Mouse (Mus musculus) thymus, adult 2 months (tissue): ENCODE data around the gene 1700029I15Rik. TPM values are rescaled to one million over a fixed set of nuclear protein-coding genes. Genes with fewer than 3 reads are reported as not detected.

Source experiments
- DNase-seq: peaks from one replicate; pipeline ENCODE4 v3.0.0; 2021
- H3K27ac ChIP-seq: fragments of 200-500 bp; 2 replicates; pipeline ENCODE4 v1.5.1; 2012; ENCODE audit warnings: low read length, control low read depth; ENCODE audit not compliant: control insufficient read depth, insufficient read depth
- H3K27me3 ChIP-seq: fragments of 200-500 bp; 2 replicates; pipeline ENCODE4 v1.6.1; 2012; ENCODE audit warnings: mild to moderate bottlenecking, low read length, moderate library complexity, mixed read lengths; ENCODE audit not compliant: control insufficient read depth, insufficient read depth
- H3K36me3 ChIP-seq: fragments of 200-500 bp; 2 replicates; pipeline ENCODE4 v1.6.1; 2012; ENCODE audit warnings: mild to moderate bottlenecking, low read length, moderate library complexity; ENCODE audit not compliant: control insufficient read depth, insufficient read depth
- H3K4me1 ChIP-seq: fragments of 200-500 bp; replicated peaks from 2 replicates; pipeline ENCODE4 v1.6.1; 2012; ENCODE audit warnings: low read length; ENCODE audit not compliant: control insufficient read depth, insufficient read depth
- H3K4me3 ChIP-seq: fragments of 200-500 bp; 2 replicates; pipeline ENCODE4 v1.5.1; 2012; ENCODE audit warnings: mild to moderate bottlenecking, low read length, control low read depth, moderate library complexity; ENCODE audit not compliant: control insufficient read depth, insufficient read depth
- CTCF ChIP-seq: fragments of 200-500 bp; IDR thresholded peaks from 2 replicates; pipeline ENCODE4 v1.5.1; 2012; ENCODE audit warnings: mild to moderate bottlenecking, control low read depth, low read length, moderate library complexity, borderline replicate concordance; ENCODE audit not compliant: control insufficient read depth, poor library complexity, insufficient read depth; ENCODE audit errors: extremely low read depth
- POLR2A ChIP-seq: fragments of 200-500 bp; IDR thresholded peaks from 2 replicates; pipeline ENCODE4 v1.6.1; 2012; ENCODE audit warnings: mild to moderate bottlenecking, low read length, control low read depth, moderate library complexity; ENCODE audit not compliant: control insufficient read depth, poor library complexity, insufficient read depth; ENCODE audit errors: extremely low read depth
- WGBS: fragments of 180-500 bp; shearing (Covaris S2); methylation state at CpG from one replicate; pipeline ENCODE4 v1.1.7; 2018; 5-methylcytosine and 5-hydroxymethylcytosine counted together
- polyA plus RNA-seq: library from polyadenylated mRNA; depleted of rRNA; stranded (reverse); fragments of >200 nt; gene quantifications from 2 replicates; pipeline ENCODE4 v1.2.3, GENCODE M21; 2012; rRNA removed

Gene 1700029I15Rik
- 6.4 and 9.0 TPM in 2 replicates for polyA plus RNA-seq

DNA sequence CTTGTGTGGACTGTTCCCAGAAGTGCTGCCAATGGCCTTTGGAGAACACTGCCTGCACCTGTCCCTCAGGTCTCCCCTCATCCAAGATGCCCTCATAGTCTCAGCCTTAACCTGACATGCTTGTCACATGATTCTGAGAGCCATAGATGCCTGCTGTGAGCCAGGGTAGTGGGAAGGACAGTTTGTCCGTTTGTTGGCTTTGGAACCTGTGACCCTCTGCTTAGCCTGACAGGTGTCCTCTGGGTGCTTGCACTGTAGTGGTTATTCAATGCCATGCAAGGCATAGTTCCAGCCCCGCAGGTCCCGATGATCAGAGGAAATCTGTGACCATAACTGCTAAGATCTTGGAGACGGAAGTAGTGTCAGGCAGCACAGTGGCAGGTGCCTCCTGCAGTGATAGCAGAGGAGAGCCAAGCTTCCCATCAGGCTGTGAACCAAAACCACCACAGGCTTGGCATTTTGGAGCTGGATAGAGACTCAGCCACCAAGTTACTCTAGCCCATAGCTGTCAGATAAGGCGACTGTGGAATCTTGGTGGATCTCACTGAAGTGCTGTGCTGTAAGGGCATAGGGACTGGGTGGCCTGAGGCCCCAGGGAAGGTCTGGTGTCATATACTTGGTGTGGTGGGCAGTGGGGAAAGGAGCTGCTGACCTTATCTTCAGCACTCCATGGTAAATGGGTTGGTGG lies at the start of gene 1700029I15Rik:
TSS of gene 1700029I15Rik (plus strand) at position 638 of the 688 bp plus-strand sequence.
- DNase-seq: no peak
- peaks cover 20% of the 10 kb centered on the region for H3K4me1 ChIP-seq
- H3K27ac ChIP-seq: no peak within 1 kb of the TSS
- no peak for TF ChIP-seq CTCF
- TF ChIP-seq POLR2A: no peak
- H3K4me3 ChIP-seq: no peak within 1 kb of the TSS
- no peaks in the 10 kb centered on the region for H3K27me3 ChIP-seq
- peaks cover 31% of the 10 kb centered on the region for H3K36me3 ChIP-seq
- WGBS: 97% methylated on average over 5 of the region's 5 CpGs

DNA sequence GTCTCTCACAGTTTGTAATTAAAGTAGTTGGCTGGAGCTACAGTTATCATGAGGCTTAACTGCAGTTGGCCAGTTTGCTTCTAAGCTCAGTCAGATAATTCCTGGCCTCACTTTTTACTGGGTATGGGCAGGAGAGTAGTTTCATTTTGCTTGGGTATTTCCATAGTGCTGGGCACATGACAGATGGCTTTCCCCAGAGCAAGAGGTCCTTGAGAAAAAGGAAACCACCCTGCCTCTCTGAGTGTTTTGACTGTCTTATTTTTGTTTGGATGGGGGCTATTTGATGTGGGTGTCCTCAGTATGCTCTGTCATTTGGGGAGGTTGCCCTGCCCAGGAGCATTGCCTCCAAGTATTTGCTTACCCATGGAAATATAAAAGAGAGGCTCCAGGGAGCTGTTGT lies 39.9 kb upstream of the 1700029I15Rik start:
- H3K27ac ChIP-seq: no peak overlapping the region
- no peaks in the 10 kb centered on the region for H3K4me1 ChIP-seq
- no peak overlapping the region for H3K4me3 ChIP-seq
- peaks cover 5% of the 10 kb centered on the region; the same call in 1 of the 2 replicates for H3K36me3 ChIP-seq
- DNase-seq: no peak
- TF ChIP-seq CTCF: no peak
- no peak for TF ChIP-seq POLR2A
- no peaks in the 10 kb centered on the region for H3K27me3 ChIP-seq

DNA sequence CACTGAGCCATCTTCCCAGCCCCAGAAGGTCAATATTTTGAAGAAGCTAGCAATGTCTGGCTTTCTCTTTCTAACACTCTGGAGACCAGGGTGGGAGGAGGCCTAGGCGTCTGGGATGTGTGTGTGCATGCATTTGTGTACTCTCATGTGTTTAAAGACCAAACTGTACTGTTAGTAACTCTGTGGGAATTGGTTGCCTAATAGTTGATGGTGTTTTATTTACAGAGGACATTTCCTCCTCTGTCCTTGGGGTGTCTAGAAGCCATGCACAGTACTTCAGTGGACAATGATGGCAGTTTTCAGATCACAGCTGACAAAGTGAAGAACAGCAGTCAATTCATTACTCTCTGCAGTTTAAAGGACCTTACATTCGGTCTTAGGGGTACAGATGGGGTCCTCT lies 35.1 kb upstream of the 1700029I15Rik start:
- no peak overlapping the region for H3K4me3 ChIP-seq
- no peak for TF ChIP-seq CTCF
- no peak for TF ChIP-seq POLR2A
- no peaks in the 10 kb centered on the region for H3K4me1 ChIP-seq
- no peaks in the 10 kb centered on the region for H3K27me3 ChIP-seq
- DNase-seq: no peak
- H3K27ac ChIP-seq: no peak overlapping the region
- WGBS: 96% methylated on average over 2 of the region's 2 CpGs
- peaks cover 16% of the 10 kb centered on the region for H3K36me3 ChIP-seq

DNA sequence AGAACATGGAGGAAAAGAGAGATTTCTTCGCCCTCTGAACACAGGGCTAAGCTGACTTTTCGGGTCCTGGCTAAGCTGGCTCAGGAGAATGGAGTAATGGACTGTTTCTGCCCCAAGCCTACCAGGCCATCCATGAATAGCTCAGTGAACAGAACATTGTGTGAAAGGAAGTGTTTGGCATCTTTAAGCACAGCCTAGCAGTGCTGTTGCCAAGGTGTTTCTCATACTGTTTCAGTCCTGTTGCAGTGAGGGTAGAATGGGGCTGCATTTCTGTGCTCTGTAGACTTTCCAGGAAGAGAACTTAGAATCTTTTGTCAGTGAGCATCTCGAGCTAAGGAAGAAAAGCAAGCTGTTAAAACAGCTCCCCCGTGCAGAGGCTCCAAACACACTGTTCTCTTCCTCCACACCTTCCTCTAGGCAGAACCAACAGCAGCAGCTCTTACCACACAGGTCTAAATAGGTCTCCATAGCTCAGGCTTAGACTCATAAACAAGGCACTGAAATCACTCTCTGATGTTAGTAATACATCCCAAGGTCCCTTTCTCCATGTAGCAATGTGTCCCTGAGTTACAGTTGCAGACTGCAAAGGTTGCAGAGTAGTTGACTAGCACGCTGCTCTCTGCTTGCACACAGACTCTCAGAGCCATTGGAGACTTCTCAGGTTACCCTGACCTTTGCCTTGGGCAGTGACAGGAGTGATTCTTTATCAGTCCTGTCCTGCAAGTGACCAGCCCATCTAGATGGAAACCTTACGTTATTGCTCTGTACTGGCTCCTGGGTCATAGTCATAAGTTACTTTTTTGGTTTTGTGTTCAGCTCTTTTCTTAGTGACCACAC lies 32.5 kb upstream of the 1700029I15Rik start:
- no peak for DNase-seq
- H3K27me3 ChIP-seq: no peaks in the 10 kb centered on the region
- H3K36me3 ChIP-seq: peaks cover 13% of the 10 kb centered on the region
- no peak for TF ChIP-seq POLR2A
- no peak for TF ChIP-seq CTCF
- no peaks in the 10 kb centered on the region for H3K4me1 ChIP-seq
- WGBS: 94% methylated on average over 6 of the region's 6 CpGs
- H3K4me3 ChIP-seq: no peak overlapping the region
- H3K27ac ChIP-seq: no peak overlapping the region

DNA sequence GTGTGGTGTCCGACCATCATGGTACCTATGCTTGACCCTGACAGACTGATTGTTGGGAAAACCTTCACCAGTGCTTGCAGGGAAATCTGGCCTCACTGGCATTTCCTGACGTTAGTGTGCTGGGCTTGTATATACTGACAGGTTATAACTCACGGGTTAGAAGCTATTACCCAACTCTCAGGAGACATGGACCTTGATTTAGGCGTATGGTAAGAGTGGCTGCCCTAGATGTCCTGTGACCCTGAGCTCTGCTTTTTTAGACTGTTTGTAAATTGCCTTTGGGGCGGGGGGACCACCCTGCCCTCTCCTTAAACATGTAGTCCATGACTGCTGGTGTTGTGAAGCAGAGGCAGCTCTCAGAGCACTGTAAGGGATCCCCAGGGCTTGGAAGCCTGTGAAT lies 31.7 kb upstream of the 1700029I15Rik start:
- H3K4me1 ChIP-seq: no peaks in the 10 kb centered on the region
- no peak for TF ChIP-seq CTCF
- TF ChIP-seq POLR2A: no peak
- H3K4me3 ChIP-seq: no peak overlapping the region
- WGBS: 95% methylated on average over 5 of the region's 5 CpGs
- H3K27ac ChIP-seq: no peak overlapping the region
- H3K27me3 ChIP-seq: no peaks in the 10 kb centered on the region
- H3K36me3 ChIP-seq: peaks cover 11% of the 10 kb centered on the region
- DNase-seq: no peak

DNA sequence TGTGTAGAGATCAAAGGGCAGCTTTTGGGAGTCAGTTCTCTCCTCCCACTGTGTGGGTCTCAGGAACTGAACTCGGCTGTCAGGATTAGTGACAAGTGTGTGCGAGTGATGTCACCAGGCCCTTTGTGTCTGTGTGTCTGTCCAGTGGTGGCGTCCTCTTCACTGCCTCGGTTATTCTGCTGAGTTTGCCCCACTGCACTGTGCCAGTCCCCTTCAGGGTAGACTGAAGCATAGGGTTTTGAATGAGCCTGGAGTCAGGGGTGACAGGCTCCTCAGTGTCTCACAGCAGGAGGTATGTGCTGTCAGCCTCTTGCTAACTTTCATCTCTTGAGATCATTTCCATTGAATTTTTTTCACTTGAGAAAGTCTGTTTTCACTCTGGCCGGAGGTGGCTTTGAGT lies 28.9 kb upstream of the 1700029I15Rik start:
- TF ChIP-seq POLR2A (no peak), CTCF (no peak)
- no peak overlapping the region for H3K27ac ChIP-seq
- peaks cover 30% of the 10 kb centered on the region for H3K36me3 ChIP-seq
- H3K27me3 ChIP-seq: no peaks in the 10 kb centered on the region
- H3K4me1 ChIP-seq: no peaks in the 10 kb centered on the region
- DNase-seq: no peak
- H3K4me3 ChIP-seq: no peak overlapping the region
- WGBS: 93% methylated on average over 5 of the region's 5 CpGs
